Mouse (Mus musculus): ENCODE data around the gene Itgam.

DNA sequence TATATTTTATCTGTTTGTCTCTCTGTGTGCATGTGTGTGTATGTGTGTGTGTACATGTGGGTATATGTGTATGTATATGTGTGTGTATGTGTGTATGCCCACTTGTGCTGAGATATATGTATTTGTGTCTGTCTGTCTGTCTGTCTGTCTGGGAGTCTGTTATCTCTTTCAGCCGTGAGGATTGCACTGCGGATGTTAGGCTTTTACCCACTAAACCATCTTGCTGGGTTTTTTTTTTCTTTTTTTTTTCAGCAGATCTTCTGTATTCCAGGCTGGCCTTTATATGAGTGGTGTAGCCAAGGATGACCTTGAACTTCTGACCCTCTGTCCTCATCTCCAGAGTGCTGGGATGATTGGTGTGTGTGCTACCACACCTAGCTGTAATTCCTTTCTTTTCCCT, 13.2 kb upstream of the Itgam start:
- TF ChIP-seq CTCF (IDR thresholded peaks at IDR 0.05; ENCODE audit: borderline replicate concordance, extremely low read depth, insufficient read depth, insufficient read length) (no peak), POLR2A (IDR thresholded peaks at IDR 0.05; ENCODE audit: borderline replicate concordance, extremely low read depth, insufficient read depth, insufficient read length, poor library complexity, severe bottlenecking) (no peak)

All from brain, embryonic 14.5 days (tissue).